Mouse (Mus musculus) liver, postnatal 0 days (tissue): ENCODE measurements around the gene Fam160a2.

Experiments used
- CTCF ChIP-seq: sonication (generic); IDR thresholded peaks from 2 replicates; pipeline ENCODE4 v1.5.1; 2016; ENCODE audit warnings: antibody characterized with exemption, low read depth
- EP300 ChIP-seq: IDR thresholded peaks from 2 replicates; pipeline ENCODE4 v1.6.1; 2016; ENCODE audit warnings: antibody characterized with exemption, low read depth, mild to moderate bottlenecking

DNA sequence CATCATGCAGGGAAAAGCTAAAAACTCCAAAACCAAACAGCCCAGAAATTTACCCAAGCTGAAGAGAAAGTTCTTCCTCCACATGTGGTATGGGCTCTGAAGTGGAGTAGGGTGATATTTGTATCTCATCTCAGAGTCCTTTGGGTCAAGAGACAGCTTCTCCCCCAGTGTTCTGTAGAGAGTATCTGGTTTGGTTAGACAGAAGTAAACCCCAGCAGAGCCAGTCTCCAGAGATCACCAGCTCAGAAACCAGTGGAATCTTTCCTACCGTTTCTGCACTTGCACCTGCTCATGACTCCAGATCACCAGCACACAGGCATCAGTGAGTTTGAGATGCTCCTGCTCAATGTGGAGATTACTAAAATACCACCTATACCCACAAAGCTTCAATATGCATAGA, 65.8 kb downstream of the Fam160a2 start, which contains the start of gene Olfr690:
- TF ChIP-seq CTCF (no peak), EP300 (no peak)
